Mouse (Mus musculus) CH12F3 (cell line): ENCODE results near the gene Rora.

ENCODE experiments used
- in situ Hi-C: fragments of 300-500 bp; cut with MboI; formaldehyde crosslinking; loops from 2 replicates; pipeline ENCODE4 v1.14.3; 2020; ENCODE audit warnings: low sequenced_read_pairs

Rora gene

DNA sequence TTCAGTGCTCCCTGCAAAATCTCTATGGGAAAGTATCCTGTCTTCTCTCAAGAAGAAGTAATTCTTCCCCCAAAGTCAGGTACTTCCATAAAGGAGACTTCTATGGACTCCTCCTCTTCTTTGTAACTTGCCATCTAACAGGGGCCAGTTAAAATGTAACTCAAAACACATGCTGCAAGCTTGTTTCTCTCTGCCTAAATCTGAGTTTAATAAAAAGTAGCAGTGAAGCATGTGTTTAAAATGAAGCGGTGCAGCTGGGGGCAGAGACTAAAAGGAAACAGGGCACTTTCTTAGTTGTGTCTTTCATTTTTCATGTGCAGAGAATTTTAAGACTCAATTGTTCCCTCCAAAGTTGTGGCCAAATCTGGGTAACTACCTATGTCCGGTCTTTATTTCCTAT is 221.0 kb downstream of the Rora start:
- in situ Hi-C loops, result no loop called here

- in situ Hi-C loops, result no loop called here
Measured at GRCm38 (mm10) chr9:68875791-68876190, 222.2 kb downstream of the Rora start.

DNA sequence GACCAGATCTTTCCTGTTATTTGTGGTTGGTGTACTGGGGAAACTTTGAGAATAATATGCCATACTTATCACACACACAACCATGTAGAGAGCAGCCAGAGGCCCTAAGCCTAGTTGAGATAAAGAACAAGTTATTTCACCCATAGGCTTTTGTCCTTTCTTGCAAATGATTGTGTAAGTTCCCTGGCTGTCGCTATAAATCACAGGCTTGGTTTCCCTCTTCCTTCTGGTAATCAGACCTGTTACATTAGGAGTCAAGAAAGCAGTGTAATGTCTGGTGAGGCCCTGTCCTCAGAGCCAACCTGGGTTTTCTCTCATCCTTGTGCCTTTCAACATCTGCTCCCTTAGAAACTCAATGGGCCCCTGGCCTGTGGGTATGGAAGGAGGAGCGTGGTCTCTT is 222.7 kb downstream of the Rora start:
- in situ Hi-C loops, result no loop called here

- in situ Hi-C loops, result no loop called here
Measured at GRCm38 (mm10) chr9:68881896-68882295, 228.3 kb downstream of the Rora start.

DNA sequence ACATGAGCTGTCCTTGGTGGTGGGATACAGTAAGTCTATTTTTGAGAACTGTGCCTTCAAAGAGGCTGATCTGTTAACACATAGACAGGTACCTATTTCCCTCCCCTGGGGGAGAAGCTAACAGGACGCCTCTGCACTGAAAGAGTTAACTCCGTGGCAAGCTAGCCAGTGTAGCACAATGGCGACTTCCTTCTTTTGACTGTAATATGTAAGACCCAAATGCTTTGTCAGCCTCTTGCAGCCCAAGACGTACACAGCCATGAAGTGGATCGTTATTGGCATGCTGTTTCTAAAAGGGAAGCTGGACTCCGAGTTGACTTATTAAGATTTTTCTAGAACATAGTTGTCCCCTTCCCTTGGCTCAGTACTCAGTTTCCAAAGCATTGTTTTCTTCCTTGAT is 229.4 kb downstream of the Rora start:
- in situ Hi-C loops, result no loop called here

DNA sequence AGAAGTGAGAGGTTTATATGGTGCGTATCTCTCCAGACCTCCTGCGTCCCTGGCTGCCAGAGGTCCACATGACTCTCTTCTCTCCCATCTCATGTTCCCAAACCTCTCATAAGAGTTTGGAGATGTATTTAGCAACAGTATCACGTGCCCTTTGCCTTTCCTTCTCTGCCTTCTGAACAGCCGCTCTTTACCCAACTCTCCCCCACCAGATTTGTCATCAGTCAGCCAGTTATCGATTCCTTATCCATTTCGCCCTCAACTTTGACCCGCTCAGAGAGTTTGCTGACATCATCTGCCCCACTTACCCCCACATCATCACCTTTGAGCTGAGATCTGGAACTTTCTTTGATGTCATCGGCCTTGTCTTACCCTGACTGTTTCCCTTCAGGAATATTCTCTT is 230.1 kb downstream of the Rora start:
- in situ Hi-C loops, result no loop called here

DNA sequence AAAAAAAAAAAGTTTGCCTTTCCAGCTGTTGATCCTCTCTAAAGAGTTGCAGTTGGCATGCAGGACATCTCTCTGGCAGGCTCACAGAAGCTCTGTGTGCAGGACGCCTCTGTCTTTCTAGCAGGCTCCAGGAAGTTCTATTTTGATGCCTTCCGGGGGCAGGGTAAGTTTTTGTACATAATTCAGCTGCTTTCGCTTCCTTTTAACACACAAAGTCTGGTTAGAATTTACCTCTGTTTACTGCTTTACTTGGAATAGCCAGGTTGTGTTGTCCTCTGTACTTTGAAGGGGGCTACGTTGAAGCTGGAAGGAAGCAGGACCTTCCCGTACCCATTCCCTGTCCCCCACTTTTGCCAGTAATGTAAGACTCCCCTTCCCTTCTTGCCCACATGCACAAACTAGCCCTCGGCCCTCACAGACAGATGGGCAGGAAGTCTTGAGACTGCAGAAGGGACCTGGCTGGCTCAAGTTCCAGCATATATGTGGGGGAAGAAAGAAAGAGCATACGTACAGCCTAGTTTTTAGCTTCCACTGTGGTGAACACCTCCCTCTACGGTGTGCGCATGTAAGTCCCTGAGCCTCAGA is 231.0 kb downstream of the Rora start:
- in situ Hi-C loops, result no loop called here

- in situ Hi-C loops, result no loop called here
Measured at GRCm38 (mm10) chr9:68888670-68889069, 235.1 kb downstream of the Rora start.

DNA sequence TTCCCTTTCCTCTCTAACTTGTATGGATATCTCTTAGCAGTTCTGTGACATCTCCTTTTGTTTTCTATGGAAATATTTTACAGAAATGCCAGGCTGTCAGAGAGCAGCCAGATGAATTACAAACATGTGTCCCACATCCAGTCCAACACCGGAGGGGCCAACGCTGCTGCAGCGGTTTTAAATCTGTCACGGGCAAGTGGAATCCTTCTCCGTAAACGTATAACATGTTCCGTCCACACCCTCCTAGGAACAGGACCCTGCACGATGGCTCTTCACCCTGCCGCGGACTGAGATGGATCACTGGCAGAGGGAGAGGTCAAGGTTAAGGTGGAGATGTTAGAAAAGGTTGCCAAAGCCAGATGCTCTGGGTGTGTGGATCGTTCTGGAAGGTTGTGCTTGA is 237.8 kb downstream of the Rora start:
- in situ Hi-C loops, result no loop called here

DNA sequence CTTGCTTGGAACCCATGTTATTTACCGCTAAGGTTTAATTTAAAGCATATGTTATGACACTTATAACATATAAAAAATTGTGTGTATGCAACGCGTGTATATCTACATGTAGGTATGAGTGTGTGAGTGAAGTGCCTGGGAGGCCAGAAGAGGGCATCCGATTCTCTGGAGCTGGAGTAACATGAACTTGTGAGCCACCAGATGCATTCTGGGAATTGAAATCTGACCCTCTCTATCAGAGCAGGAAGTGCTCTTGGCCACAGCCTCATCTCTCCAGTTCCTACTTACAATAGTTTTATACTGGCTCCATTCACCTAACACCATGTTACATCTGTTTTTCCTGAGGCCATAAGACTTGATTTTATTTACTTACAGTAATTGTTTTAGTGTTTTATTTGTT is 238.8 kb downstream of the Rora start:
- in situ Hi-C loops, result no loop called here

DNA sequence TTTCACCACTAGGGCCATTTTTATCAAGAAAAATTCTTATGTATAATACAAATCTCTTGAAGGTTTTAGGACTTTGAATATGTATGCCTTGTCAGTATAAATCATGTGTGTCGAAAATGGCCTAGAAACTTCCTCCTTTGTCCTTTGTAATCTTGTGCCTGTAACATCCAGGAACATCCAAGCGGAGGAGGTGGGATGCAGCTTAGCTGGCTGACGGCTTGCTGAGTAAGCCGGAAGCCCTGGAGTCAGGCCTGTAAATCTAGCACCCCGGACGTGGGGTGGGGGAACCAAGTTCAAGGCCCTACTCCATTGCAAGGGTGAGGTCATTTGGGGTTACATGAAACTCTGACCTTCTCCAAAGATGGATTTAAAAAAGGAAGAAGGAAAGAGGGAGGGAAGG is 239.3 kb downstream of the Rora start:
- in situ Hi-C loops, result no loop called here

GRCm38 (mm10) chr9:68898286-68898685 is 244.7 kb downstream of the Rora start:
- in situ Hi-C loops, result no loop called here

- in situ Hi-C loops, result no loop called here
Measured at GRCm38 (mm10) chr9:68899525-68900222, 246.1 kb downstream of the Rora start.

GRCm38 (mm10) chr9:68906361-68906883 is 252.8 kb downstream of the Rora start:
- in situ Hi-C loops, result no loop called here

GRCm38 (mm10) chr9:68912483-68913151 is 259.0 kb downstream of the Rora start:
- in situ Hi-C loops, result no loop called here

DNA sequence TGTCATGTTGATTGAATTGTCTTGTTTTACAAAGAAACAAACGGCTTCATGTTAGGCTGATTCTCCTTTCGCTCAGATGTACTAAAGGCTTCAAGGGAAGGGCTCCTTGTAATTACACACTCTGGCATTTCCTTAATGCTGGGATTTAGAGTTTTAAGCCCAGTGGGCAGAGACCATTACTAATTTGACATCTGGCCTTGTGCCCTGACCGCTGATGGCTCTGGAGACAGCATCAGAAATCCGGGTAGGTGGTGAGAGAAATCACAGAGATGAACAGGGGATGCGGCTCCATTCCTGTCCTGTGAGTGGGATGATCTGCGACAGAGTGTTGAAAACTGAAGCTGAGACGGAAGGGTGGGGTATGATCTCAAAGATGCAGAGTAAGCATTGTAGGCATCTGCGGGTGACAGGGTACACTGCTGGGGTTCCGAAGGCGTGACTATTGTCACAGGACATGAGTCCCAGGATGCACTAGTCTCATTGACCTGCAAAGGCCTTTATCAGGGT is 259.7 kb downstream of the Rora start:
- in situ Hi-C loops, result no loop called here

DNA sequence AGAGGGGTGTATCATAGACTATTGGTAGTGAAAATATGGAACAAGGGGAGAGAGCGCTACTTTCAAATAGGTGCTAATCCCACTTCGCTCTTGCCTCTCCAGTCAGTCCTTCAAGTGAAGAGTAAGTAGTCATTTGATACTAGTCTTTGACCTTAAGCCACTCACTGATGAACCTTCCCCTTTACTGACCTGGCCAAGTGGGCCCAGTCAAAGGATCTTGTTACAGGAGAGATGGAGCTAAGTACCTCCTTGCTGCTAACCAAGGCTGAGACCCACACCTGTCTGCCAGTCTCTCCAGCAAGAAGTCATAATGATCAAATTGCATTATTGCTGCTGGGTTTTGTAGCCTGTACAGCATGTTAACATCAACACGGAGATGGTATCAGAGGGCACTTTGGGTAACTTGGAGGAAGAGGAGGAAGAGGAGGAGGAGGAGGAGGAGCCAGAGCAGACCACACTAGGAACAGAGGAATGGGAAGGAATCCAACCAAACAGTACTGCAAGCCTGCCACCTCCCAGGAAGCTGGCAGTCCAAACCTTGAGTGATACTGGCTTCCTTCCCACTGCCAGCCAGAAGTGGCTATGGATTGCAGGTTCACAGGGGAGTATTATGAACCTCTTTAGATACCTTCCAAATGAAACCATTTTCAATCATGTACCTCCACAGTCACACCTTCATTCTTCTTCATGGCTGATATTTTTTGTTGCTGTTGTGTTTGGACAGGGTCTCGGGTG is 261.1 kb downstream of the Rora start:
- in situ Hi-C loops, result no loop called here

GRCm38 (mm10) chr9:68916741-68917140 is 263.2 kb downstream of the Rora start:
- in situ Hi-C loops, result no loop called here

DNA sequence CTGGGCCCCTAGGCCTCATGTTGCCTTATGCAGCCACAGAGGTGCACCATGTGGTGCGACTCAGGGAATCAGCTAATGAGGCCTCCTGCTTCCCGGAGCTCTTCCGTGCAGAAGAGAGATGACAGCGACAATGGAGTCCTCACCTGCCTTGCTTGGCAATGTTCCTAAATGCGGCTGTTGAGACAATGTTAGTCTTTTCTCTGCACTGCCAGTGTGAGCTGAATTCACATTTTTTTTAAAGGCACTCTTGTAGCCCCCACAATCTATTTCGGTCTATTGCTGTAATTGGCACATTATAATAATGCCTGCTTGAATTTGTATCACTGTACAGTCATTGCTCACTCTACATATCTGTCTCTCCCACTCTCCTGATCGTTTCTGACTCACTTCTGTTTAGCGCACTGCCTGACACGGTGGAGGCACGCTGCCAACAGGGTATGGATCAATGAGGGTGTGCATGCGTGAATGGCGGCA is 269.6 kb downstream of the Rora start:
- in situ Hi-C loops, result no loop called here

DNA sequence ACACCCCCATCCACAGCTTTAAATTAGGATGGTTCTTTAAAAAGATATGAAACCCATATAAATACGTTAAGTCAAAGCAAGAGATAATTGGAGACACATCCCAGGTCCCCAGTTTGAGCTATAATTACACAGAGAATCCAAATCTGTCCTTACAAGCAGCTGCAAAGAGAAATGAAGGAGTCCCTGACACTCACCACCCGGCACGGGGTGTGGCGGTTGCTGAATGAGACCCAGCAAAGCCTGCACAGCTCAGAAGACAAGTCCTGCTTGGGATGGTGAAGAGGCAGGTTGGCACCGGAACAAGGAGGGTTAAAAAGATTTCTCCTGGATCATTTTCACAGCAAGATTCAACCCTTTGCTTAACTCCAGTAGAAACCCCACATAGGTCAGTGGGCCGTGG is 272.8 kb downstream of the Rora start:
- in situ Hi-C loops, result no loop called here

DNA sequence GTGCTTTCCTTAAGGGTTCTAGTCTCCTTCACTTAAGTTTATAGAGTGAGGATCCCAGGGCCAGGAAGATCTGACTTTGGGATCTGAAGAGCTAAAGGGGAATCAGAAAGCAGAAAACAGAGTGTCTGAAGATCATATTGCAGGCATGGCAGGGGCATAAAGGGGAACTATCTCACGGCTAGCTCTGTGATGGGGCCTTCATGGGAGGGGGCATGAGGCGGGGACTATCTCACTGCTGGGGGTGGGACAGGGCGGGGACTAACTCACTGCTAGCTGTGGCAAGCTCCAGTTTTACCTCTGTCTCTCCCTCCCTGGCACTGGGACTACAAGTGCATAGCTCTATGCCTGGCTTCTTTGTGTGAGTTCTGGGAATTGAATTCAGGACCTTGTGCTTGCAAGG is 279.6 kb downstream of the Rora start:
- in situ Hi-C loops, result no loop called here
